Mouse (Mus musculus) adrenal gland, adult 2 months (tissue): ENCODE data around the gene Aldh16a1. TPM values are rescaled to one million over a fixed set of nuclear protein-coding genes. Genes with fewer than 3 reads are reported as not detected.
A peak's percentile ranks its signal among the peaks of the same experiment; 100 is the strongest.
"Not testable (repeated sequence)": the region's sequence is repeated elsewhere in the genome, so short reads cannot be mapped to it uniquely, and the experiment has no call there.

Experiments used
- DNase-seq: peaks from one replicate; pipeline ENCODE4 v3.0.0; 2021
- polyA plus RNA-seq: library from polyadenylated mRNA; depleted of rRNA; stranded (reverse); fragments of >200 nt; gene quantifications from 2 replicates; pipeline ENCODE4 v1.2.3, GENCODE M21; 2012
- total RNA-seq, 2 experiments: library from RNA; stranded (reverse); gene quantifications; 2 replicates each; pipeline ENCODE4 v1.2.3; 2021

Aldh16a1 gene
- total and polyA plus RNA-seq, 3 experiments = 81.3 to 92.6 (median 86.6) TPM

GRCm38 (mm10) chr7:45179469-45179868 is 25.1 kb upstream of the Aldh16a1 start, which contains the start of gene Gfy:
TSS of gene Gfy (minus strand) at chr7:45179569.
- no peak for DNase-seq

GRCm38 (mm10) chr7:45178550-45178949 is 24.2 kb upstream of the Aldh16a1 start:
- DNase-seq = no peak

GRCm38 (mm10) chr7:45176356-45176755 is 22.0 kb upstream of the Aldh16a1 start:
- DNase-seq = no peak

- DNase-seq = no peak
Observed at GRCm38 (mm10) chr7:45175929-45176328, 21.5 kb upstream of the Aldh16a1 start.

GRCm38 (mm10) chr7:45175398-45175797 is 21.0 kb upstream of the Aldh16a1 start:
- DNase-seq = no peak

- DNase-seq = no peak
Observed at GRCm38 (mm10) chr7:45174567-45175280, 20.3 kb upstream of the Aldh16a1 start.

GRCm38 (mm10) chr7:45173772-45174171 is 19.4 kb upstream of the Aldh16a1 start:
- DNase-seq = not testable (repeated sequence)

GRCm38 (mm10) chr7:45172974-45173373 is 18.6 kb upstream of the Aldh16a1 start:
- DNase-seq = no peak

GRCm38 (mm10) chr7:45169495-45169894 is 15.1 kb upstream of the Aldh16a1 start:
- DNase-seq = no peak

GRCm38 (mm10) chr7:45168656-45169055 is 14.3 kb upstream of the Aldh16a1 start:
- DNase-seq = no peak

GRCm38 (mm10) chr7:45167761-45168445 is 13.5 kb upstream of the Aldh16a1 start:
- DNase-seq = no peak

GRCm38 (mm10) chr7:45166950-45167401 is 12.6 kb upstream of the Aldh16a1 start:
- DNase-seq = no peak

- no peak for DNase-seq
Observed at GRCm38 (mm10) chr7:45165701-45166100, 11.3 kb upstream of the Aldh16a1 start.

GRCm38 (mm10) chr7:45164833-45165232 is 10.4 kb upstream of the Aldh16a1 start:
- DNase-seq = no peak

GRCm38 (mm10) chr7:45163735-45164490 is 9.5 kb upstream of the Aldh16a1 start, which contains the start of gene Slc17a7:
TSS of gene Slc17a7 (plus strand) at chr7:45163949.
- no peak for DNase-seq

GRCm38 (mm10) chr7:45162996-45163615 is 8.7 kb upstream of the Aldh16a1 start:
- no peak for DNase-seq

GRCm38 (mm10) chr7:45162551-45162950 is 8.2 kb upstream of the Aldh16a1 start:
- no peak for DNase-seq

- peak; percentile 90 for DNase-seq
Observed at GRCm38 (mm10) chr7:45161612-45162473, 7.5 kb upstream of the Aldh16a1 start.

- DNase-seq = no peak
Observed at GRCm38 (mm10) chr7:45160866-45161265, 6.5 kb upstream of the Aldh16a1 start.

GRCm38 (mm10) chr7:45160316-45160800 is 6.0 kb upstream of the Aldh16a1 start:
- DNase-seq = no peak

- DNase-seq = no peak
Observed at GRCm38 (mm10) chr7:45158991-45159390, 4.6 kb upstream of the Aldh16a1 start.
